Mouse (Mus musculus): ENCODE measurements around the gene Impg1.
"Not testable (repeated sequence)": the region's sequence is repeated elsewhere in the genome, so short reads cannot be mapped to it uniquely, and the experiment has no call there.

The Impg1 gene

DNA sequence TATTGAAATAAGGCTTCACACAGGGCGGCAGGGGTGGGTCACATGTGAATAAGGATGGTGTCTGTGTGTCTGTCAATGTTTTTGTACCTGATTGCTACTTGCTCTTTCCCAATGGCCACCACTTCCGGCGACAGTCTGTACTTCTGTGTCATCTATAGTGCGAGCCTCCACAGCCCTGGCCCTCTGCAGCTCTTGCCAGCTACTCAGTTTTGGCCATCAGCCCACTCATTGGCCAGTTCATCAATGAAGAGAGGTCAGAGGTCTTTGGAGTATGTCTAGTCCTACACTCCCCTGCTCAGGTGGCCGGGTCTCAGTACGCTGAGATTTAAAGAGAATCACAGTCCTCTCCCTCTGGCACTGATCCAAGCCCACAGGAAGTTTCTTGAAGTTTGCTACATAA lies 127.3 kb downstream of the Impg1 start:
- H3K36me3 ChIP-seq (ENCODE audit: insufficient read depth, low read length): no peaks in the 10 kb centered on the region
- no peak for TF ChIP-seq NANOG (IDR thresholded peaks at IDR 0.05; ENCODE audit: borderline replicate concordance, low read length)
- no peak for TF ChIP-seq CTCF (conservative IDR thresholded peaks at IDR 0.05; ENCODE audit: low read length)
- TF ChIP-seq POU5F1 (IDR thresholded peaks at IDR 0.05; ENCODE audit: borderline replicate concordance, low read length): no peak
- no peaks in the 10 kb centered on the region for H3K9me3 ChIP-seq (ENCODE audit: low read length)
- no peak overlapping the region for H3K4me3 ChIP-seq (replicated peaks; ENCODE audit: low read length)
- H3K4me1 ChIP-seq (replicated peaks; ENCODE audit: low read depth, low read length): no peaks in the 10 kb centered on the region
- no peaks in the 10 kb centered on the region for H3K27me3 ChIP-seq (ENCODE audit: insufficient read depth, low read length)

- TF ChIP-seq POU5F1 (IDR thresholded peaks at IDR 0.05; ENCODE audit: borderline replicate concordance, low read length) (no peak), CTCF (conservative IDR thresholded peaks at IDR 0.05; ENCODE audit: low read length) (no peak), NANOG (IDR thresholded peaks at IDR 0.05; ENCODE audit: borderline replicate concordance, low read length) (no peak)
- Histone ChIP-seq H3K36me3 (ENCODE audit: insufficient read depth, low read length) (no peaks in the 10 kb centered on the region), H3K4me1 (replicated peaks; ENCODE audit: low read depth, low read length) (no peaks in the 10 kb centered on the region; the same call in 1 of the 2 replicates), H3K9me3 (ENCODE audit: low read length) (no peaks in the 10 kb centered on the region), H3K27me3 (ENCODE audit: insufficient read depth, low read length) (peaks cover 4% of the 10 kb centered on the region), H3K4me3 (replicated peaks; ENCODE audit: low read length) (no peak overlapping the region)
These were observed 129.5 kb downstream of the Impg1 start for GRCm38 (mm10) chr9:80335660-80336357.

DNA sequence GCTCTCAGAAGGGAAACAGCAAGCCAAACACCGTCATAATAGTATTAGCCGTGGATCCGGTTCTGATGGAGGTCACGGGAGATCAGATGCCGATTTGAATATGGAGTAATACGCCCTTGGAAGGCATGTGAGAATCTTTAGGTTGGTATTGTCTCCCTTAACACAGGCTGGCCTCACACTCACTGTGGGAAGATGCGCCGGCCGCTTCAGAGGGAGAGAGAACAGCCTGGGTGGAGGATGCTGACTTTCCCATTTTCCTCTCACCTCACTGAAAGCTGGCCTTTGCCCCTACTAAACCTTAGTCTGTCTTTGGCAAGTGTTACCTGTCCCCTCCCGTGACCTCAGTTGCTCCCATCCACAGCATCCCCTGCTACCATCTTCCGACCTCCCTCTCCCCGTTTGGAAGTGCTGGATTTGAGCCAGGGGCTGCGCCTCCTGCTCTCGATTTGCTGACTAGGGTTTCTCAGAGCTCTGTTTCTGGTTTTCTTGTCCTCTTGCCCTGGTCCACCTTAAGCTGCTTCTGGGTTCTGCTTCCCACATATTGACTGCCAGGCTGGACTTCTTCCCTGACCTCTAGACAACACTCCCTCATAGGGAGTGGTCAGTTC lies 131.2 kb downstream of the Impg1 start:
- Histone ChIP-seq H3K9me3 (ENCODE audit: low read length) (no peaks in the 10 kb centered on the region), H3K36me3 (ENCODE audit: insufficient read depth, low read length) (no peaks in the 10 kb centered on the region), H3K27me3 (ENCODE audit: insufficient read depth, low read length) (peaks cover 4% of the 10 kb centered on the region), H3K4me3 (replicated peaks; ENCODE audit: low read length) (no peak overlapping the region), H3K4me1 (replicated peaks; ENCODE audit: low read depth, low read length) (no peaks in the 10 kb centered on the region; the same call in 1 of the 2 replicates)
- TF ChIP-seq CTCF (conservative IDR thresholded peaks at IDR 0.05; ENCODE audit: low read length): no peak
- no peak for TF ChIP-seq POU5F1 (IDR thresholded peaks at IDR 0.05; ENCODE audit: borderline replicate concordance, low read length)
- no peak for TF ChIP-seq NANOG (IDR thresholded peaks at IDR 0.05; ENCODE audit: borderline replicate concordance, low read length)

DNA sequence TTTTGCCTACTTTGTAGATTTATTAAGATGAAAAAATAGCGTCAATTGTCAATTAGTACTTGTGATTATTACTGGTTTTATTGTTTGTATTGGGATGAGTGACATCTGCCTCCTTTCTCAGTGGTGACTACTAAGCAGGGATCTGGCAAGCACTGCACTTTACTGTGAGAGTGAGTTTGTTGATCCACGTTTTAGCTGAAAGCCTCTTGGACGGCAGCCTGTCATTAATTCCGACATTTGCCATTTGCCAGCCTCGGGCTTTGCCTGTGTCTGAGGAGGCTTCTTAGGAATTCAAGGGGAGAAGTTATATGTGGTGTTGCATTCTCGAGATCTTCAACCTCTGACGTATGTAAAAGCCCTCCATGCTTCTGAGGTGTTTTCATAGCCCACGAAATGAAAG lies 131.8 kb downstream of the Impg1 start:
- Histone ChIP-seq H3K4me1 (replicated peaks; ENCODE audit: low read depth, low read length) (no peaks in the 10 kb centered on the region; the same call in 1 of the 2 replicates), H3K36me3 (ENCODE audit: insufficient read depth, low read length) (no peaks in the 10 kb centered on the region), H3K9me3 (ENCODE audit: low read length) (no peaks in the 10 kb centered on the region), H3K4me3 (replicated peaks; ENCODE audit: low read length) (no peak overlapping the region), H3K27me3 (ENCODE audit: insufficient read depth, low read length) (peaks cover 4% of the 10 kb centered on the region)
- TF ChIP-seq CTCF (conservative IDR thresholded peaks at IDR 0.05; ENCODE audit: low read length) (no peak), POU5F1 (IDR thresholded peaks at IDR 0.05; ENCODE audit: borderline replicate concordance, low read length) (no peak), NANOG (IDR thresholded peaks at IDR 0.05; ENCODE audit: borderline replicate concordance, low read length) (no peak)

DNA sequence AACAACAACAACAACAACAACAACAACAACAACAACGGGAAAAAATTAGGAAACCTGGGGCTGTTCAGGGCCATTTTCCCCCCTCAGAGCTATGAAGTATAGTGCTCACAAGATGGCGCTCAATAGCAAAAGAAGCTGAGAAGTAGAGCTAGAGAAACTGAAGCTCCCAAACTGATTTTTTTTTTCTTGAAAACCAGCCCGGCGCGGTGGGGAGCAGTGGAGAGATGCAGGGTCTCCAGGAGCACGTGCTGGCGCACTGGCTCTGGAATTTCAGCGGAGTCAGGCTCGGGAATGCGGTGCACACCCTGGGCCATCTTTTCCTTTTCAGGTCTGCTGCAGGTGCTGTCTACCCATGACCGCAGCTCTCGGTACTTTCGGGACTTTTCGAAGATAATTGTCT lies 133.1 kb downstream of the Impg1 start:
- no peaks in the 10 kb centered on the region for H3K36me3 ChIP-seq (ENCODE audit: insufficient read depth, low read length)

GRCm38 (mm10) chr9:80321051-80321887 lies 144.0 kb downstream of the Impg1 start:
- not testable (repeated sequence) for H3K36me3 ChIP-seq (ENCODE audit: insufficient read depth, low read length); H3K9me3 ChIP-seq (ENCODE audit: low read length); H3K27me3 ChIP-seq (ENCODE audit: insufficient read depth, low read length); H3K4me3 ChIP-seq (replicated peaks; ENCODE audit: low read length); H3K4me1 ChIP-seq (replicated peaks; ENCODE audit: low read depth, low read length)

More for the DNA sequence above, 133.1 kb downstream of the Impg1 start:
- no peaks in the 10 kb centered on the region; the same call in 1 of the 2 replicates for H3K4me1 ChIP-seq (replicated peaks; ENCODE audit: low read depth, low read length)
- no peaks in the 10 kb centered on the region for H3K9me3 ChIP-seq (ENCODE audit: low read length)
- TF ChIP-seq POU5F1 (IDR thresholded peaks at IDR 0.05; ENCODE audit: borderline replicate concordance, low read length) (no peak), CTCF (conservative IDR thresholded peaks at IDR 0.05; ENCODE audit: low read length) (peak; percentile 22; the same call in 1 of the 2 replicates)
- peaks cover 4% of the 10 kb centered on the region for H3K27me3 ChIP-seq (ENCODE audit: insufficient read depth, low read length)
- no peak overlapping the region for H3K4me3 ChIP-seq (replicated peaks; ENCODE audit: low read length)

DNA sequence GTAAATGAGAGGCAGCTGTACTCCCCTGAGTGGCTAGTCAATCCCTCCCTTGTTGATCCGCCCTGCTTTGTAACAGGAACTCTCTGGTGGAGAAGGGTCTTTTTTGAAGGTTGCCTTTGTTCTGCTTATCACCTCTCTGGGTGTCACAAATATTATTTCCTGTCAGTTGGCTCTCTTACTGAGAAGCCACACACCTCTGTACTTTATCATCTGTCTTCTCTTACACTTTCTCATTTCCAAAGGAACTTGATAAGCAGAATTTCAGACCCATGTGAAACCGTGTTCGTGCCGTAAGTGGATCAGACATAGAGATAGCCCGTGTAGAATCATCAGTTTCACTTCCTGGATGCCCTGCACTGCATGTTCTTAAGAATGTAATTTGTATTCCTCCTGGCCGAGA lies 147.3 kb downstream of the Impg1 start:
- Histone ChIP-seq H3K4me3 (replicated peaks; ENCODE audit: low read length) (no peak overlapping the region), H3K4me1 (replicated peaks; ENCODE audit: low read depth, low read length) (no peaks in the 10 kb centered on the region), H3K9me3 (ENCODE audit: low read length) (no peaks in the 10 kb centered on the region), H3K36me3 (ENCODE audit: insufficient read depth, low read length) (no peaks in the 10 kb centered on the region), H3K27me3 (ENCODE audit: insufficient read depth, low read length) (no peaks in the 10 kb centered on the region)
- no peak for TF ChIP-seq NANOG (IDR thresholded peaks at IDR 0.05; ENCODE audit: borderline replicate concordance, low read length)
- no peak for TF ChIP-seq CTCF (conservative IDR thresholded peaks at IDR 0.05; ENCODE audit: low read length)
- TF ChIP-seq POU5F1 (IDR thresholded peaks at IDR 0.05; ENCODE audit: borderline replicate concordance, low read length): no peak

- no peaks in the 10 kb centered on the region for H3K9me3 ChIP-seq (ENCODE audit: low read length)
- H3K4me3 ChIP-seq (replicated peaks; ENCODE audit: low read length): no peak overlapping the region
- no peak for TF ChIP-seq NANOG (IDR thresholded peaks at IDR 0.05; ENCODE audit: borderline replicate concordance, low read length)
- no peak for TF ChIP-seq POU5F1 (IDR thresholded peaks at IDR 0.05; ENCODE audit: borderline replicate concordance, low read length)
- no peak for TF ChIP-seq CTCF (conservative IDR thresholded peaks at IDR 0.05; ENCODE audit: low read length)
- no peaks in the 10 kb centered on the region for H3K36me3 ChIP-seq (ENCODE audit: insufficient read depth, low read length)
- no peaks in the 10 kb centered on the region for H3K27me3 ChIP-seq (ENCODE audit: insufficient read depth, low read length)
- no peaks in the 10 kb centered on the region for H3K4me1 ChIP-seq (replicated peaks; ENCODE audit: low read depth, low read length)
These were observed 149.4 kb downstream of the Impg1 start for GRCm38 (mm10) chr9:80315922-80316321.
